Mouse (Mus musculus): ENCODE measurements around the gene Ric1.

GRCm38 (mm10) chr19:29642211-29642610 is 120.1 kb downstream of the Ric1 start:
- no peak for TF ChIP-seq CTCF (IDR thresholded peaks at IDR 0.05; ENCODE audit: low read depth, low read length)
- TF ChIP-seq POLR2A (IDR thresholded peaks at IDR 0.05; ENCODE audit: insufficient read depth, low read length), result no peak
- TF ChIP-seq EP300 (IDR thresholded peaks at IDR 0.05; ENCODE audit: insufficient read depth, low read depth, low read length), result 0 out of 2 replicates have a peak, but pooled peaks have one; percentile 7

All from ES-Bruce4 (cell line).